Mouse (Mus musculus) right cerebral cortex, postnatal 4 days (tissue): ENCODE measurements around the gene Ppp1r35.
"Not testable (repeated sequence)": the region's sequence is repeated elsewhere in the genome, so short reads cannot be mapped to it uniquely, and the experiment has no call there.

Source experiments
- DNase-seq: peaks from one replicate; pipeline ENCODE4 v3.0.0-alpha.2; 2022

The Ppp1r35 gene

DNA sequence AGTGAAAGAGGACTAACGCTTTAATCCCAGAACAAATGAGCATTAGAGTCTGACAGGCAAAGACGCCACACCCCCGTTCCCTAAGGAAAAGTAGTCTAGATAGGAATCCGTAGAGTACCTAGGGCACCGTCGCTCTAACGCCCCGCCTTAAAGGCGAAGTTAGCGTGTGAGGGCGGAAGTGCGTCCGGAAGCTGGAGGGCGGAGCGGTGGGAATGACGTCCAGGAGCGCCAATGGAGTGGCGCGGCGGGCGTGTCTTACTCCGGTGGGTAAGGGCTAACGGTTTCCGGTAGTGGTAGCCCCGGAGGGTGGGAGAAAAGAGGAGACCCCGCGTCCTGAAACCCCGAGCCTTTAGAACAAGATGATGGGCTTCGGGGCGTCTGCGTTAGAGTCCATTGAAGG is at the start of gene Ppp1r35:
TSS of gene Ppp1r35 (plus strand) at position 215 of the 400 bp plus-strand sequence.
- DNase-seq, result peak; percentile 96

DNA sequence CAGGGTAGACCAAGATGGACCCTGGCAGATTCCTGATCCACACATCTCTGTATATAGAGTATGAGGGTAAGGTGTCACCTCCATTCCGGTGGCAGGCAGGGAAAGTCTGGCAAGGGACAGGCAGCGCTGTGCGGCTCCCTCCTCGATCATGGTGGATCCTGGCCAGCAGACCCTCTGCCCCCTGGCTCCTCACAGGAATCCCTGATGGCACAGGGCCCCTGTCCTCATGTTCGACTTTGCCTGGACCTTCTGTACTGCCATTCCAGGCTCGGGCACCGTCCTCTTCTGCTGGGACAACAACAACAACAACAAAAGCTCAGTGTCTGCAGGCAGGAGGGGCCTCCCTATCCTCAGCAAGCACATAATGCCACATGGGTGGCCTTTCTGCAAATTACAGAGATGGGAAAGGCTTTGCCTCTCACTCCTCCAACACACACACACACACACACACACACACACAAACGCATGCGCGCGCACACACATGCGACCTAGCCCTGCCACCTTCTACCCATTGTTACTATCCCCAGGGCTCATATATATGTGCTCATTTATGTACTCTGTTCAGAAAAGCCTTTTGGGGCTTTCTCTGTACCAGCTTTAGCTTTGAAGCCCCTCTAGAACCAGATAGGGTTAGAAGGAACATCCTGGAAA is 44.9 kb upstream of the Ppp1r35 start:
- peak; percentile 54 for DNase-seq

DNA sequence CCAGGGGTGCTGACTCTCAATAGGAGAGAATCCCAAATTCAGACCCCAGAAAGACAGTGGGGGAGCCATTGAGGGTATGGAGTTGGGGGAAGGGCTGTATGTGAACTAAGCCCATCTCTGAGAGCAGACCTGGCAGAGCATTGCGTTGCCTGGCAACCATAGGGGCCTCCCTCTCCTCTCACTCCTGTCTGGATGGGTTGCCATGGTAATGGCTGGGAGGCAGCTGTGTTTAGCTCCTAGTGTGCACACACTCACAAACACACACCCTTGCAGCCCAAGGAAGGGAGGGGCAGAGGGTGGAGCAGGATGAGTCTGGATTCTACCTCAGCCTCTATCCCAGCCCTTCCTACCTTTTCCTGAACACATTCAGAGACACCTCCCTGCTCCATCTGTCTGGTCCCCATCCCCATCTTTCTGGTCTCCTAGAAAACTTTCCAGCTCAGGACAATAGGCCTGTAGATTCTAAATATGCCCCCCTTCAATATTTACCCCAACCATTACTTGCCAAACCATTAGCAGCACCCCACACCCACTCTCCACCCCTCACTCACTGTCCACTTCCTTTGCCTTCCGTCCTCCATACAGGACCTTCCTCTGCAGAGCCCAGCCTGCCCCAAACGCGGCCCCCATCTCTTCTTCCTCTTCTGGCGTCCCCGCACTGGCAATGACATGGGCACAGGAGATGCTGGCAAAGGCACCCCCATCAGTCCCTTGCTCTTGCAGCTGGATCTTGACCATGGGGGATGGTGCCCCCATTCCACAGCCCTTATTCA is 44.2 kb upstream of the Ppp1r35 start:
- DNase-seq, result peak; percentile 84

DNA sequence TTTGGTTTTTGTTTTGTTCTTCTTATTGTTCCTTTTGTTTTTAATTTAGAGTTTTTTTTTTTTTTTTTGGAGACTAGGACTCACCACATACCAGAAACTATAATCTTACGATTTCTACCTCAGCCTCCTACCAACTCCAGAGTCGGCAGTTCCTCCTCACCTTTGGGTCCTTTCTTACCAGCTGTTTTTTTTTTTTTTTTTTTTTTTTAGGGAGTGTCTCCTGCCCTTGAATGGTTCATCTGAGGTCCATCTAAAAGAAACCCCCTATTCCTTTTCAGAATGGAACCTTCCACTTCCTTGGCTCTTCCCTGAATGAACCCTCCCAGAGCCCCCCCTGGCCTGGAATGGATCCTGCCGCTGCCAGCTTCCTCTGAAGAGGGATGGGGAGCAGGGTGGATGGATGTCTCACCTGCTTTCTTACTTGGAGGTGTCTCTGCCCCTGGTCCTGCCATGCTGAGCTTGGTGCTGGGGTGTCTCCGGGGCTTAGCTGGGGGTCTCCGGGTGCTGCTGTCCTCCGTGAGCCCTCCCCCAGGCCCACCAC is 41.2 kb upstream of the Ppp1r35 start:
- peak; percentile 49 for DNase-seq

DNA sequence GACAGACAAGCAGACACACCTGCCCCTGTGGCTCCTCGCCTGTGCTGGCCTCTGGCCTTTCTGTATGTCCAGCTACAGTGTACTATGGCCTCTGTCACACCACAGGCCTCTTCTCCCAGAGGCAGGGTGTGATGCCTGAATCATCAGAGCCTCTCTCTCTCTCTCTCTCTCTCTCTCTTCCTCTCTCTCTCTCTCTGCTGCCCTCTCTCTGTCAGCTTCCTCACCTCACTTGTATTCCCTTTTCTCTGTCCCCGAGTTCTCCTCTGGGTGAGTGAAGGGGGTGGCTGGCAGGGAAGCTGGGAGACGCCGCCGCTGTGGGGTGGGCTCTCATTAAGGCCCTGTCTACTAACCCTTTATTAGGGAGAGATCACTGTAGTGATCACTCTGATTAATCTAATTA is 40.1 kb upstream of the Ppp1r35 start:
- no peak for DNase-seq

DNA sequence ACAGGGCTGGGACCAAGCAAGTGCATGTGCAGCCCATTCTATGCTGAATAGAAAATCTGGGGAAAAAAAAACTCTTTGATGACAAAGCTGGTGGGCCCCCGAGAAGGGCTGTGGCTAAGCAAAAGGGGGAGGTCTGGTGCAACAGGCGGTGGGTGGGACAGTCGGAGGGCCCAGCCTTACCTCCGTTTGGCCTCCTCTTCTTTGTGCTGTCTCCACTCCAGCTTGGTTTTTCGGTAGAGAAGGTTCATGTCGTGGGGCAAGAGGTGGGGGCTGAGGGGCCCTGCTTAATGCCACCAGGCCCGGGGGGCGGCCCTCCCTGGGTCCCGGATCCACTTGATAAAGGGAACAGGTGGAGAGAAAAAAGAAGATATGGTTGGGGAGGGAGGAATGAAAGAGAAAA is 39.2 kb upstream of the Ppp1r35 start:
- no peak for DNase-seq

DNA sequence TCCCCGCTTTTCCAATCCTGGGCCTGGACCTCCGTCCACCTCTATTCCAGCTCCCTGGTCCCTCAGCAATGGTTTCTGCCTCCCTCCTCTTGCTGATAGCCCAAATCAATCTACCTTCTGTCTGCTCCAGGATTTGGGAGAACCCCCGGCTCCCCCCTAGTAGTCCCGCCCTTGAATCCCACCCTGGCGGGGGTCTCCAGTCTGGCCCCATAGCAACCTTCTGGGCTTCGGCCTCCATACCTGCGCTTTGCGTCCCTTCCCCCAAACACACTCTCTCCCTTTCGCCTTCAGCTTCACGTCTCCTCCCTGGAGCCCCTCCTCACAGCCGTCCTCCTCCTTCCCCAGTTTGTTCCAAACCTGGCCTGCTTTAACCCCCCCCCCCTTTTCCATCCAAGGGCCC is 38.1 kb upstream of the Ppp1r35 start:
- DNase-seq, result no peak

DNA sequence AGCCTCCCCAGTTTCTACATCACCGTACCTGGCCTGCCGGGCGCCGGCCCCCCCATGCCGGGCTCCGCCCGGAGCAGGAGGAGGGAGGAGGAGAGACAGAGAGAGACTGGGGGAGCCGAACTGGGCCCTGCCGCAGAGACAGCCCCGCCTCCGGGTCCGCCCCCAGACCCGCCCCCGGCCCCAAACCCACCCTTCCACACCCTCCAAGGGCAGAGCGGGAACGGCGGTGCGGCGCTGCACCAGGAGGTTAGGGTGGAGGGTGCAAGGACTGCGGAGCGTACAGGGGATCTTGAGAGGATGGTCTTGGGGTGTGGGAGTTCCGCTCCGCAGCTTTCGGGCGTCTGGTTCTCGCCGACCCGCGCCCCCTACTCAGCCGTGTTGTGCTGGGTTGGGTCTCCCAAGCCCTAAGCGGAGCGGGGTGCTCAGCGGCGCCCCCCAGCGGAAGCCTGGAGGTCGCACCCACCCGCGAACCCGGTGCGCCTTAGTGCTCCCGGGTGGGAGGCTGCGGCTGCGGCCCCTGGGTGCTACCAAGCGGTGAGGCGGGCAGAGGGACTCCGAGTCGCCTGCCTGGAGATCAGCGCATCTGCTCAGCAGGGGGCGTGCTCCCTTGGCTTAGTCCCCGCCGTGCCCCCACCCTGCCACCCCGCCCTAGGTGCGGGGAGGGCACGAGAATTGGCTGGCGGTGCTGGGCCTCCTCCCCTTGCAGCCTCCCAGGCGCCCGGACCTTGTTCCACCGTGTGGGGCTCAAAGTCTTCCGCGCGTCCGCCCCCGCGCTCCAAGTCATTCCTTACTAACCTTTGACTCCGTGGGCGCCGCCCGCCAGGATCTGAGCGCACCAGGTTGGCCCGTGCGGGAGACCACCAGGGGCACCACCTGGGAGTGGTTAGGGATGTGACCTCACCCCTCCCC is 37.4 kb upstream of the Ppp1r35 start, which contains the start of gene Nyap1:
TSS of gene Nyap1 (minus strand) at position 585 of the 909 bp plus-strand sequence.
- DNase-seq, result peak; percentile 93

DNA sequence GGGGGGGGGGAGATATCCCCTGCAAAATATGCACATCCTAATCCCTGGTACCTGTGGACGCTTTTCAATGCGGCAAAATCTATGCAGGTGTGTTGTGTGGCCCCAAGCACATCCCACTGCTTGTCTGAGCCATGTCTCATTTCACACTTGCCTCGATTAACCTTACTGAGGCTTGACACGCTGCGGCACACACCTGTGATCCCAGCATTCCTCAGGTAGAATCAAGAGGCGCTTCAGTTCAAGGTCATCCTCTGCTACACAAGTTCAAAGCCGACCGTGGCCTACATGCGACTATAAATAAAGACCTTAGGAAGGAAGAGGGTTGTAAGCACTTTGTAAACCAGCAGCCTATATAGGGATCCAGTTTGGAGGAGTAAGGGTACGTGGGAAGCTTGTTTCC is 36.6 kb upstream of the Ppp1r35 start:
- DNase-seq, result no peak

DNA sequence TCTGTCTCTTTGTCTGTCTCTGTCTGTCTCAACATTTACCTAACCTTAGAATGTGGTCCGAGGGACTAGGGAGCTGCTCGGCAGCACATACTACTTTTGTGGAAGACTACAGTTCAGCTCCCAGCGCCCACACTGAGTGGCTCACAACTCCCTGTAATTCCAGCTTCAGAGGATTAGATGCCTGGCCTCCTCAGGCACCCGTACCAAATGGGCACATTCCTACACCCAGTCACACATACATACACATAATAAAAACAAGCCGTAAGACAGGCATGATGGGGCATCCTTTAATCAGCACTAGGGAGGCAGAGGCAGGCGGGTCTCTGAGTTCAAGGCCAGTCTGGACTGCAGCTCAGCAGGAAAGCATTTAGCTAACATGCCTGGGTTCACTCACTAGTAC is 35.8 kb upstream of the Ppp1r35 start:
- no peak for DNase-seq

DNA sequence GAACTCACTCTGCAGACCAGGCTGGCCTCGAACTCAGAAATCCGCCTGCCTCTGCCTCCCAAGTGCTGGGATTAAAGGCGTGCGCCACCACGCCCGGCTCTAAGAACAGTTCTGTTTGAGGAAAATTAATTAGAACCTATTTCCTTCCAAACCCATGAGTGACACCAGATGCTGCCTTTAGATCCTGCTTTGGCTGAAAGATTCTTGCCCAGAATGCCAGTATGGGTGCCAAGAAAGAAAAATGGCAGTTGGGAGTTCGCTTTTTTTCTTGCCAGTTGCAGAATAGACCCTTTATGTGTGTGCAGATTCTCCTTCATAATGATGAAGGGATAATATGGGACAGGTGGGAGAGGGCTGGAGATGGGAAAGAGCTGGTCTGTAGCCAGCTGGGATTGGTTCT is 34.5 kb upstream of the Ppp1r35 start:
- DNase-seq, result no peak

DNA sequence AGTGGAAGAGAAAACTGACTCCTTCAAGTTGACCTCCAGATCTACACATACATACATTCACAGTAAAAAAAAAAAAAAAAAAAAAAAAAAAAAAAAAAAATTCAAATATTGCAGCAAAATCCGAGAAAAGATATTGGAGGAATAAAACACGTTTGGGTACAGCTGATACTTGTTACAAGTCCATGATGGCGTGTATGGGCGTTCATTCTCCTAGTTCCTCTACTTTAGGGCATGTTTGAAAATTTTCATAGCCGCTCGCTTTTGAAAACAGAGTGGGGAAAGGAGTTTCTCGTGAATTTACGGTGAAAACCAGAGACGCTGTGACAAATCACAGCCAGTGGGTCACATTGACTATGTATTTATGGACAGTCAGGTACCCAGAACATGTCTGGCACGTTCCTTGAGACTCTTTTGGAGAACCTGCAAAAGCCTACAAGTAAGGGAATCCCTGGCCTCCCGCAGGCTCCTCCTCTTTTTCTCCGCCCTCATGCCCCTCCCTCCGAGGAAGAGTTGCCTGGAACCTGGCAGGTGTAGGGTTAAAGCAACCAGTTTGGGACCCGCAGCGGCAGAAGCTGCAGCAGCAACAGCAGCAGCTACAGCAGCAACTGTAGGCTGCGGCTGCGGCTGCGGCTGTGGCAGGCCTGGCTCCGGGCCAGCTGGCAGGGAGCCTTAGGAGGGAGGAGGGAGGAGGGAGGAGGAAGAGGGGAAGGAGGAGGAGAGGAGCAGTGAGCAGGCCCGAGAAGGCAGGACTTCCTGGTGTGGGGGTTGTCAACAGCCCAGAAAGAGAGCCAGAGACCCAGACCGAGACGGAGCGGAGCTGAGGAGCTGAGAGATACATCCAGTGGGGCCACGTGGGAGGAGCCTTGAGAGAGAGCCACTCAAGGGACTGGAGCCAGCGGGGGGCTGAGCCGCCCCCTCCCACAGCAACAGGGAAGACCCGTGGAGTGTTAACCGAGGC is 33.2 kb upstream of the Ppp1r35 start, which contains the start of gene Tsc22d4:
TSS of gene Tsc22d4 (plus strand) at position 517 of the 958 bp plus-strand sequence.
- peak; percentile 93 for DNase-seq

DNA sequence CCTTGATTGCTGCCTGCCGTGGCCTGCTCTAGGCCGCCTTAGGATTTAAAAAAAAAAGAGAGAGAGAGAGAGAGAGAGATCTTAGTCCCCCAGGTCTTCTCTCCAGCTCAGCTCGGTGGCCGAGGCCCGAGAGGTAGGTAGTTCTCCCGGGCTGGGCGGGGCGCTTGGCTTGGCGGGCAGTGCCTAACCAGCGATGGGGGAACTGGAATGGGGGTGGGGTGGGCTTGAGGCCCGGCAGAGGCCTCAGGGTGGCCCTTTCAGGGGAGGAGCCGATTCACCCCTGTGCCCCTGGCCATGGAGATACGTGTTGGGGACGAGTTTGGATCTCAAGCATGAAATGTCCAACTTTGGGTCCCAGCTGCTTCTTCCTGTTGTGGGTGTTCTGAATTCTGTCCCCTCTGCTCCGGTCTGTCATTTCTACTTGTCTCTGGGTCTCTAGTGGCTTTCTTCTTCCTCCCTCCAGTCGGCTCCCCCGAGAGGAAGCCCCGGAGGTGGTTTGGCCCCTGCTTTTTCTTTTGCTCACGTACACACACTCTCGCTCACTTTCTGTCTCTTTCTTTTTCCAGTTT is 32.3 kb upstream of the Ppp1r35 start:
- peak; percentile 54 for DNase-seq

DNA sequence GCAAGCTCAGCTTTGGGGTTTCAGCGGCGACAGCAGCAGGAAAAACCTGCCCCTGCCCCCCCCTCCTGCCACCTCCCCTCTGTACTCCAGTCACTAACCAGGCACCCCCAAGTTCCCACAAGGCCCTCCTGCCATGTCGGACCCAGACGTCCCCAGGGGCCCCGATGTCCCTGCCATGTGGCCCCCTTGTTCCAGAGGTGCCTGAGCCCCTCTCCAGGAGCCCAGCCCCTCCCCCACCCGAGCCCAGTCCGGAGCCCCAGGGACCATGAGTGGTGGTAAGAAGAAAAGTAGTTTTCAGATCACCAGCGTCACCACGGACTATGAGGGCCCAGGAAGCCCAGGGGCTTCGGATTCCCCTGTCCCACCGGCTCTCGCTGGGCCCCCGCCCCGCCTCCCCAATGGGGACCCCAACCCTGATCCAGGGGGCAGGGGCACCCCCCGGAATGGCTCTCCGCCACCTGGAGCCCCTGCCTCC is 31.8 kb upstream of the Ppp1r35 start:
- peak; percentile 34 for DNase-seq

DNA sequence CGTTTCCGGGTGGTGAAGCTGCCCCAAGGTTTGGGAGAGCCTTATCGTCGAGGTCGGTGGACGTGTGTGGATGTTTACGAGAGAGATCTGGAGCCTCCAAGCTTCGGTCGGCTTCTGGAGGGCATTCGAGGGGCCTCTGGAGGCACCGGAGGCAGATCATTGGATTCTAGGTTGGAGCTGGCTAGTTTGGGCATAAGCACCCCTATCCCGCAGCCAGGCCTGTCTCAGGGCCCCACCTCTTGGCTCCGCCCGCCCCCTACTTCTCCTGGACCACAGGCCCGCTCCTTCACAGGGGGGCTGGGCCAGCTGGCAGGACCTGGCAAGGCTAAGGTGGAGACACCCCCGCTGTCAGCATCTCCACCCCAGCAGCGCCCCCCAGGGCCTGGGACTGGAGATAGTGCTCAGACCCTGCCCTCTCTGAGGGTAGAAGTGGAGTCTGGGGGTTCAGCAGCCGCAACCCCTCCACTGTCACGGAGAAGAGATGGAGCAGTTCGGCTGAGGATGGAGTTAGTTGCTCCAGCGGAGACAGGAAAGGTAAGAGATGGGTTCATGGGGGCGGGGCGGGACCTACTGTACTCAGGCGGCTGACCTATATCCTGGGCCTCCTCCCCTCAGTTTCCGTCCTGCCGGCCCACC is 31.2 kb upstream of the Ppp1r35 start:
- DNase-seq, result peak; percentile 48

DNA sequence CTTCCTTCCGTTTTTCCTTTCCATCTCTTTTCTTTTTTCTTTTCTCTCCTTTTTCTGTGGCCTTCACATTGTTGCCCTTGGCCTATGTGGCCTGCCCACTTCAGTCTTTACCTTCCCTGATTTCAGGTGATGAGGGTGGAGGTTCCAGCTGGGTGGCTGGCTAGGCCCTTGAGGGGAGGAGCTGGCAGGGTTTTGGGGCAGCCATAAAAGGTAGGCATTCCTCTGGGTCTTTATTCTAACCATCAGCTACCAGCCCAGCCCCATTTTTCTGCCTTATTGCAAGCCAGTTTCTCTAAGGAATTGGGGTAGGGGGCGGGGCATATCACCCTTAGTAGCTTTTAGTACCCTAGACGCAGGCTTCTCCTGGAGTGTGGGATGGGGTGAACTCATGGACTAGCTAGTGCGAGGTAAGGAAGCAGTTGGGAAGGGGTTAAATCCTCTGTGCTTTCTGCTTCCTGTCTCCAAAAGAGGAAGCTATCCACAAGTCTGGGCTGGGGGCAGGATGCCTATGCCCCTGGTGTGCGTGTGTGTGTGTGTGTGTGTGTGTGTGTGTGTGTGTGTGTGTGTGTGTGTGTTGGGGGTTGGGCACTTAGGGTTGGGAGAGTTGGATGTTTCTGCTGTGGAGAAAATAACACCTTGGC is 30.4 kb upstream of the Ppp1r35 start:
- DNase-seq, result no peak

DNA sequence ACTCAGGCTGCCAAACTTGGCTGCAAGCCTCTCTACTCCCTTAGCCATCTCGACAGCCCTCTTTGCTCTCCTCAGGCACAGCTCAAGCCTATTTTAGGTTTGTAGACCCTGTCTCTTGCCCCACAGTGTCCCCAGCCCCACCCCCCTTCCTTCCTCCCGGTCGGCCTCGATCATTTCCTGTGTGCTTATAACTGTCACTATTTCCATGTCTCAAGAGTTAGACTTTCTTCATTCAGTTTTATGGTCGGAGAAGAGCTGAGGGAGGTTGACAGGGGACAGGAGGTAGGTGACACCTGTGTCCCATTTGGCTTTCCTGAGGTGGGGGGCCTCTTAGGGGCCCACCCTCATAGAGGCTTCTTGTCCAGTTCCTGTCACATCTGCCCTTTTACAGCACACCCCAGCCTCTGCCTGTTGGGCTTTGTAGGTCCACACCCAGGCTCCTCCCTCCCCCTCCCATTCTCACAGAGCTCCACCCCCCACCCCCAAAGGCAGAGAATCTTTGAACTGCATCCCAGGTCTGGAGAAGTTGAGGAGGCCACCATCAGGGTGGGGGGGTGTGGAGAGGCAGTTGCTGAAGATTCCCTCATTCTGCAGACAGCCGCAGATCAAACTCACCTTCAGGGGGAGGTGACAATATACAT is 29.3 kb upstream of the Ppp1r35 start:
- DNase-seq, result no peak

DNA sequence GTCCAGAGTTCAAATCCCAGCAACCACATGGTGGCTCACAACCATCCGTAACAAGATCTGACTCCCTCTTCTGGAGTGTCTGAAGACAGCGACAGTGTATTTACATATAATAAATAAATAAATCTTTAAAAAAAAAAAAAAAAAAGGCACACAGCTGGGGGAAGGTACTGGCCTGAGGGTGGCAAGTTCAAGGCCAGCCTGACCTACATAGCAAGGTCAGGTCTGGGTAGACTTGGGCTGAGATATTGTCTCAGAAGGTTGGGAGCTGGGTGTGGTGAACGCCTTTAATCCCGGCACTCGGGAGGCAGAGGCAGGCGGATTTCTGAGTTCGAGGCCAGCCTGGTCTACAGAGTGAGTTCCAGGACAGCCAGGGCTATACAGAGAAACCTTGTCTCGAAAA is 28.4 kb upstream of the Ppp1r35 start:
- not testable (repeated sequence) for DNase-seq

DNA sequence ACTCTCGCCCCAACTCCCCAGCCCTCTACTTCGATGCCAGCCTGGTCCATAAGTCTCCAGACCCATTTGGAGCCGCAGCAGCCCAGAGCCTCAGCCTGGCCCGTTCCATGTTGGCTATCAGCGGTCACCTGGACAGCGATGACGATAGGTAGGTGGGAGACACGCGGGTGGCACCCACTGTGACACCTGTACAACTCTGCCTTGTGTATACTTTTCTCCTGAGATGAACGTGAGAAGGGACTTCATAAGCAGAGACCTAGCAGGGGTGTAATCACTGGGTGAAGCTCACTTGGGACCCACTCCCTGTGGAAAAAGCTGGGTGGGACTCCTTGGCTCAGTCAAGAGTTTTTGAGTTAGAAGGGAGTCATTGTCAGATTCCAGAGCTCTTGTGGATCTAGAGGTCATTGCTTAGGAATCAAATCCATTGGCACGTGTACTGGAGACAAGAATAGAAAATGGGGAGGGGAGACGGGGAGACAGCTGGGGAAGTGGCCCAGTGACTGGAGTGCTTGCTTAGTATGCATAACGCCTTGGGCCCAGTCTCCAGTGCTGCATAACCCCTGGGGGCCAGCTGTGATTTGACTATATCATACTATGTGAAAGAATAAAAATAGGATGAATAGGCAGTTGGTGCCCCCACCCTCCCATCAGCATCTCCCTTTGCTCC is 27.3 kb upstream of the Ppp1r35 start:
- no peak for DNase-seq
